Mouse (Mus musculus) CH12.LX (cell line): Measurements from ENCODE around the gene Foxo6. TPM values are rescaled to one million over a fixed set of nuclear protein-coding genes. Genes with fewer than 3 reads are reported as not detected.

Experiments
- DNase-seq: peaks from one replicate; pipeline ENCODE4 v3.0.0-alpha.2; 2013; ENCODE audit errors: extremely low read depth
- H3K27ac ChIP-seq: 2 replicates; pipeline ENCODE4 v1.5.1; 2012; ENCODE audit warnings: low read depth, mild to moderate bottlenecking, control low read depth, moderate library complexity; ENCODE audit not compliant: insufficient read depth
- H3K27me3 ChIP-seq: replicated peaks from 2 replicates; pipeline ENCODE3; 2012; ENCODE audit warnings: inconsistent platforms
- H3K36me3 ChIP-seq, 2 experiments: replicated peaks in 1 of 2; 2 replicates each; pipeline versions ENCODE3 to v1.6.1; 2012; ENCODE audit warnings: inconsistent platforms in 1 of 2, low read length in 1 of 2, mild to moderate bottlenecking in 1 of 2, mixed read lengths in 1 of 2, moderate library complexity in 1 of 2; ENCODE audit not compliant: control insufficient read depth in 1 of 2, insufficient read depth in 1 of 2
- H3K4me1 ChIP-seq, 2 experiments: 2 replicates each; pipeline ENCODE4 v1.6.1; 2012; ENCODE audit warnings: inconsistent platforms in 1 of 2, moderate library complexity in 1 of 2; ENCODE audit not compliant: insufficient read depth in 2 of 2, control insufficient read depth in 1 of 2
- H3K4me2 ChIP-seq: 2 replicates; pipeline ENCODE4 v1.6.1; 2012; ENCODE audit warnings: low read depth, mild to moderate bottlenecking, control low read depth; ENCODE audit not compliant: poor library complexity, insufficient read depth, severe bottlenecking
- H3K4me3 ChIP-seq, 3 experiments: fragments of 150-350 bp in 1 of 3; sonication (generic) in 1 of 3; replicated peaks in 1 of 3; 2 replicates each; pipeline versions ENCODE3 to v1.5.1; 2011 to 2012; ENCODE audit warnings: low read depth in 2 of 3, low read length in 2 of 3, mild to moderate bottlenecking in 2 of 3, moderate library complexity in 2 of 3, control low read depth in 1 of 3, improper control_type of control experiment in 1 of 3, inconsistent platforms in 1 of 3, mixed read lengths in 1 of 3; ENCODE audit not compliant: poor library complexity in 1 of 3
- H3K79me2 ChIP-seq: replicated peaks from 2 replicates; pipeline ENCODE4 v1.6.1; 2012; ENCODE audit warnings: mild to moderate bottlenecking, moderate library complexity; ENCODE audit not compliant: control insufficient read depth, poor library complexity, insufficient read depth, severe bottlenecking; ENCODE audit errors: extremely low read depth
- H3K9ac ChIP-seq: 2 replicates; pipeline ENCODE4 v1.6.1; 2012; ENCODE audit warnings: low read depth, mild to moderate bottlenecking, control low read depth, moderate library complexity; ENCODE audit not compliant: insufficient read depth
- H3K9me3 ChIP-seq: replicated peaks from 2 replicates; pipeline ENCODE3; 2012; ENCODE audit warnings: low read length, inconsistent platforms, mixed read lengths
- CHD2 ChIP-seq: IDR thresholded peaks from 2 replicates; pipeline ENCODE4 v1.6.1; 2011; ENCODE audit warnings: low read length, improper control_type of control experiment
- EP300 ChIP-seq: IDR thresholded peaks from 2 replicates; pipeline ENCODE4 v1.6.1; 2011; ENCODE audit warnings: low read length, improper control_type of control experiment
- ETS1 ChIP-seq: conservative IDR thresholded peaks from 2 replicates; pipeline ENCODE4 v1.6.1; 2012; ENCODE audit warnings: low read depth, mild to moderate bottlenecking, inconsistent platforms, low read length, improper control_type of control experiment, moderate library complexity
- GABPA ChIP-seq: IDR thresholded peaks from 2 replicates; pipeline ENCODE4 v1.6.1; 2012; ENCODE audit warnings: low read depth, low read length, improper control_type of control experiment, inconsistent platforms; ENCODE audit not compliant: insufficient replicate concordance
- JUN ChIP-seq: IDR thresholded peaks from 2 replicates; pipeline ENCODE4 v1.6.1; 2011; ENCODE audit warnings: low read depth, mild to moderate bottlenecking, low read length, improper control_type of control experiment, moderate library complexity; ENCODE audit not compliant: insufficient read depth
- JUND ChIP-seq: conservative IDR thresholded peaks from 2 replicates; pipeline ENCODE4 v1.6.1; 2011; ENCODE audit warnings: low read depth, low read length, improper control_type of control experiment
- KAT2A ChIP-seq: IDR thresholded peaks from 2 replicates; pipeline ENCODE4 v1.6.1; 2012; ENCODE audit warnings: low read length, improper control_type of control experiment, inconsistent platforms; ENCODE audit not compliant: insufficient replicate concordance
- MAZ ChIP-seq: IDR thresholded peaks from 2 replicates; pipeline ENCODE4 v1.6.1; 2012; ENCODE audit warnings: low read depth, mild to moderate bottlenecking, inconsistent platforms, low read length, improper control_type of control experiment, moderate library complexity
- MEF2A ChIP-seq: IDR thresholded peaks from 2 replicates; pipeline ENCODE4 v1.6.1; 2014; ENCODE audit warnings: low read depth, mild to moderate bottlenecking, inconsistent platforms, low read length, improper control_type of control experiment, borderline replicate concordance
- POLR2AphosphoS2 ChIP-seq: IDR thresholded peaks from 2 replicates; pipeline ENCODE4 v1.6.1; 2011; ENCODE audit warnings: low read depth, low read length, improper control_type of control experiment
- RAD21 ChIP-seq: IDR thresholded peaks from 2 replicates; pipeline ENCODE4 v1.6.1; 2011; ENCODE audit warnings: low read depth, mild to moderate bottlenecking, low read length, improper control_type of control experiment, moderate library complexity
- RCOR1 ChIP-seq: conservative IDR thresholded peaks from 2 replicates; pipeline ENCODE4 v1.6.1; 2012; ENCODE audit warnings: low read depth, mild to moderate bottlenecking, inconsistent platforms, low read length, improper control_type of control experiment
- SIN3A ChIP-seq: IDR thresholded peaks from 2 replicates; pipeline ENCODE4 v1.6.1; 2012; ENCODE audit warnings: low read length, improper control_type of control experiment, inconsistent platforms
- UBTF ChIP-seq: IDR thresholded peaks from 2 replicates; pipeline ENCODE4 v1.6.1; 2012; ENCODE audit warnings: low read depth, mild to moderate bottlenecking, inconsistent platforms, low read length, improper control_type of control experiment, moderate library complexity
- ZC3H11A ChIP-seq: IDR thresholded peaks from 2 replicates; pipeline ENCODE4 v1.6.1; 2012; ENCODE audit warnings: low read depth, mild to moderate bottlenecking, inconsistent platforms, low read length, improper control_type of control experiment
- ZKSCAN1 ChIP-seq: IDR thresholded peaks from 2 replicates; pipeline ENCODE4 v1.6.1; 2012; ENCODE audit warnings: low read depth, inconsistent platforms, low read length, improper control_type of control experiment, borderline replicate concordance
- ZMIZ1 ChIP-seq: IDR thresholded peaks from 2 replicates; pipeline ENCODE4 v1.6.1; 2012; ENCODE audit warnings: low read depth, mild to moderate bottlenecking, inconsistent platforms, low read length, improper control_type of control experiment
- ZNF384 ChIP-seq: IDR thresholded peaks from 2 replicates; pipeline ENCODE4 v1.6.1; 2012; ENCODE audit warnings: low read depth, low read length, improper control_type of control experiment, inconsistent platforms
- dilution Hi-C: fragments of 300-500 bp; cut with MboI; formaldehyde crosslinking; loops from 2 replicates; pipeline ENCODE4 v1.14.3; 2020; ENCODE audit warnings: low sequenced_read_pairs; ENCODE audit not compliant: extremely low pct_unique_long_range_greater_than_20kb, extremely low pct_ligation_motif_present
- in situ Hi-C: fragments of 300-500 bp; cut with MboI; formaldehyde crosslinking; loops from 3 replicates; pipeline ENCODE4 v1.14.3; 2019; ENCODE audit warnings: low sequenced_read_pairs, low pct_ligation_motif_present, low pct_unique_long_range_greater_than_20kb, mixed read lengths
- polyA plus RNA-seq: library from polyadenylated mRNA; unstranded; fragments of >175 nt; gene quantifications from 2 replicates; pipeline ENCODE4 v1.2.1, GENCODE M21; 2012; ENCODE audit warnings: low read depth; ENCODE audit not compliant: insufficient read length
- total RNA-seq, 2 experiments: library from RNA; depleted of rRNA; stranded (reverse); fragments of 300-350 nt in 1 of 2; fragments of >200 nt in 1 of 2; gene quantifications; 2 replicates each; pipeline ENCODE4 v1.2.3; 2012 to 2014

The Foxo6 gene
- total and polyA plus RNA-seq, 3 experiments, result not detected

DNA sequence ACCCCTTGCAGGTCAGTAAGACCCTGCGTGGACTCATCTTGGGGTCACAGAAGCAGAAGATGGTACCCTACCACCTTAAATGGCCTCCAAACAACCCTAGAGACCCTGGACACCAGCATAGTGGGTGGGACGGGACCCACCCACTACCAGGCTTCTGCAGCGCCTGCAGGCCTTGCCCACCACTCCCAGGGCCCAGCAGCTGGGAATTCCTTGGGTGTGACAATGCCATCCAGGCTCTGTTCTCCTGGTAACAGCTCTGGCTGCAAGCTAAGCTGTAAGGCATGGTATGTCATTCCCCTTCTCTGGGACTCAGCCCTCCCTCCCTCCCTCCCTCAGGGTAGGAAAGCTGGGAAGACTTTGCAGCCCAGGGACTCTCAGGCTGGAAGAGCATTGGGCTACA is 58.5 kb downstream of the Foxo6 start:
- Histone ChIP-seq H3K9me3 (no peaks in the 10 kb centered on the region), H3K4me1 (no peaks in the 10 kb centered on the region), H3K4me3 (no peak overlapping the region), H3K4me2 (no peak overlapping the region), H3K27me3 (peaks cover 75% of the 10 kb centered on the region)
- dilution Hi-C loops, result no loop called here
- DNase-seq, result no peak
- no peak for TF ChIP-seq GABPA
- TF ChIP-seq SIN3A, result no peak
- TF ChIP-seq POLR2AphosphoS2, result no peak
- no peak for TF ChIP-seq JUN
- TF ChIP-seq ZNF384, result no peak
- TF ChIP-seq CHD2, result no peak
- TF ChIP-seq, all 38 proteins: peak for 0
- Histone ChIP-seq H3K79me2 (no peaks in the 10 kb centered on the region), H3K9ac (no peak overlapping the region), H3K36me3 (no peaks in the 10 kb centered on the region), H3K27ac (no peak overlapping the region)
- in situ Hi-C loops, result loop anchor here (5.0 to 25.0 kb wide), 3 partner anchors 99 to 284 kb away; no protein-coding TSS in a partner anchor

DNA sequence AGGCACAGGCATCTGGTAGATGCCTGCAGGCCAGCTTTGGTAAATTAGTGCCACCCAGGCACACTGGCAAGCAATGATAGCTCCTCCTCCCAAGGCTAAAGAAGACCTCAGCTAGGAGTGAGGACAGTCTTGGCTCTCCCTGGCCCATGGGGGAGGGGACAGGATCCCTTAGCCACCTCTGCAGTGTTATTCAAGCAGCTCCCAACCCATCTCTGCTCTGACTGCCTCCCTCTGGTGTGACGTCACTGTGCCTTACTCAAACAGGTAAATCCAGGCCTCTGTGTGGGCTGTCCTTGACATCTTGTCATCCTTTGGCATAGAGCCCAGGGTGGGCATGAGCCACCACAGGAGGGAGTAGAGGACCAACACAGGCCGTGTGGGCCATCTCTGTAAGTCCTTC is 59.9 kb downstream of the Foxo6 start:
- in situ Hi-C loops (loop anchor here (5.0 to 25.0 kb wide), 3 partner anchors 100 to 285 kb away; no protein-coding TSS in a partner anchor), dilution Hi-C loops (no loop called here)
- no peak for DNase-seq
- H3K4me3 ChIP-seq, result no peak overlapping the region
- H3K79me2 ChIP-seq, result no peaks in the 10 kb centered on the region
- H3K36me3 ChIP-seq, result no peaks in the 10 kb centered on the region
- TF ChIP-seq CHD2 (no peak), UBTF (no peak), MAZ (no peak), MEF2A (no peak), JUND (no peak), POLR2AphosphoS2 (no peak), KAT2A (no peak), EP300 (no peak), ZC3H11A (no peak), RCOR1 (no peak), RAD21 (no peak), ZMIZ1 (no peak), ETS1 (no peak), ZKSCAN1 (no peak)
- no peak overlapping the region for H3K27ac ChIP-seq
- H3K9ac ChIP-seq, result no peak overlapping the region
- H3K27me3 ChIP-seq, result peaks cover 72% of the 10 kb centered on the region
- no peak overlapping the region for H3K4me2 ChIP-seq
- H3K4me1 ChIP-seq, result no peaks in the 10 kb centered on the region
- H3K9me3 ChIP-seq, result no peaks in the 10 kb centered on the region
